Mouse (Mus musculus) neutrophil, adult 65 days (primary cell): ENCODE results near the gene Ints6. TPM values are rescaled to one million over a fixed set of nuclear protein-coding genes. Genes with fewer than 3 reads are reported as not detected.

Experiments used
- total RNA-seq: library from RNA; stranded (reverse); gene quantifications from 2 replicates; pipeline ENCODE4 v1.2.4, GENCODE M21; 2023

Gene Ints6
- total RNA-seq, result 27.9 and 28.0 TPM in 2 replicates

GRCm38 (mm10) chr14:62761036-62761881 is at the start of gene Ints6:
Ints6 (minus strand) TSS chr14:62761169.

GRCm38 (mm10) chr14:62663367-62663766 is 97.6 kb downstream of the Ints6 start, which contains the start of gene Serpine3:
Serpine3 (plus strand) TSS chr14:62663667.

Other genes with a start within 250 kb of the Ints6 start
- not detected in 2 replicates for gene Fam124a, start 205.4 kb downstream of the Ints6 start, total RNA-seq
- not detected in 2 replicates for gene Gm4131, start 194.2 kb downstream of the Ints6 start, total RNA-seq
- gene Serpine3, start 97.5 kb downstream of the Ints6 start, total RNA-seq, result not detected in 2 replicates
- gene Wdfy2, start 76.5 kb upstream of the Ints6 start, total RNA-seq, result 65.7 and 86.2 TPM in 2 replicates
- not detected in 2 replicates for gene Defb48, start 223.3 kb upstream of the Ints6 start, total RNA-seq
- 2.2 TPM in 1 of 2 replicates, not detected in the other for gene Defb47, start 236.9 kb upstream of the Ints6 start, total RNA-seq